Mouse (Mus musculus): ENCODE data around the gene Pomc. TPM values are rescaled to one million over a fixed set of nuclear protein-coding genes. Genes with fewer than 3 reads are reported as not detected.
"Not testable (repeated sequence)": the region's sequence is repeated elsewhere in the genome, so short reads cannot be mapped to it uniquely, and the experiment has no call there.

The Pomc gene
- polyA plus RNA-seq, 1 experiment from 2014 or later, result 1.2 TPM

DNA sequence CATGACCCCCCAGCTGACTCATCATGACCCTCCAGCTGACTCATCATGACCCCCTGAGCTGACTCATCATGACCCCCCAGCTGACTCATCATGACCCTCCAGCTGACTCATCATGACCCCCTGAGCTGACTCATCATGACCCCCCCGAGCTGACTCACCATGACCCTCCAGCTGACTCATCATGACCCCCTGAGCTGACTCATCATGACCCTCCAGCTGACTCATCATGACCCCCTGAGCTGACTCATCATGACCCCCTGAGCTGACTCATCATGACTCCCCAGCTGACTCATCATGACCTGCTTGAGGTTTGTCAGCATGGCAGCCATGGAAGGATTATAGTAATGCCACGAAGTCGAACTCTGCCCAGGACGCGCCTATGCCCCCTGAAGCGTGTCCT lies 18.4 kb downstream of the Pomc start:
- ATAC-seq (replicated peaks; ENCODE audit: insufficient number of reproducible peaks, insufficient read depth, low FRiP score, low read depth); H3K4me1 ChIP-seq (replicated peaks); H3K9ac ChIP-seq; H3K9me3 ChIP-seq (replicated peaks); H3K4me3 ChIP-seq; H3K27me3 ChIP-seq; H3K27ac ChIP-seq; H3K4me2 ChIP-seq: not testable (repeated sequence)
- 95% methylated on average over 6 of the region's 6 CpGs for WGBS
- H3K36me3 ChIP-seq, result peaks cover 13% of the 10 kb centered on the region

GRCm38 (mm10) chr12:3980991-3981349 lies 26.2 kb downstream of the Pomc start:
- Histone ChIP-seq H3K9ac (0 out of 2 replicates have a peak overlapping the region, but pooled peaks have one; percentile 52), H3K27ac (no peak overlapping the region), H3K4me1 (replicated peaks) (peaks cover 23% of the 10 kb centered on the region), H3K27me3 (peaks cover 6% of the 10 kb centered on the region; the same call in 1 of the 2 replicates), H3K36me3 (peaks cover 5% of the 10 kb centered on the region; the same call in 1 of the 2 replicates), H3K9me3 (replicated peaks) (no peaks in the 10 kb centered on the region), H3K4me3 (peak overlapping the region; percentile 55), H3K4me2 (peak overlapping the region; percentile 93)
- no peak for ATAC-seq (replicated peaks; ENCODE audit: insufficient number of reproducible peaks, insufficient read depth, low FRiP score, low read depth)
- 66% methylated on average over 1 of the region's 1 CpGs for WGBS

GRCm38 (mm10) chr12:3981350-3982131 lies 26.8 kb downstream of the Pomc start:
- WGBS, result under 1% methylated on average over 41 of the region's 41 CpGs
- Histone ChIP-seq H3K9me3 (replicated peaks) (no peaks in the 10 kb centered on the region), H3K4me1 (replicated peaks) (peaks cover 23% of the 10 kb centered on the region), H3K4me3 (peak overlapping the region; percentile 55), H3K9ac (peak overlapping the region; percentile 52), H3K4me2 (peak overlapping the region; percentile 93), H3K36me3 (peaks cover 3% of the 10 kb centered on the region; the same call in 1 of the 2 replicates), H3K27me3 (peaks cover 6% of the 10 kb centered on the region; the same call in 1 of the 2 replicates), H3K27ac (peak overlapping the region; percentile 38; the same call in 1 of the 2 replicates)
- peak; percentile 91 for ATAC-seq (replicated peaks; ENCODE audit: insufficient number of reproducible peaks, insufficient read depth, low FRiP score, low read depth)

- H3K36me3 ChIP-seq, result no peaks in the 10 kb centered on the region; the same call in 1 of the 2 replicates
- H3K4me1 ChIP-seq (replicated peaks), result peaks cover 23% of the 10 kb centered on the region
- WGBS, result 23% methylated on average over 6 of the region's 6 CpGs
- peaks cover 6% of the 10 kb centered on the region; the same call in 1 of the 2 replicates for H3K27me3 ChIP-seq
- no peak overlapping the region for H3K27ac ChIP-seq
- ATAC-seq (replicated peaks; ENCODE audit: insufficient number of reproducible peaks, insufficient read depth, low FRiP score, low read depth), result no peak
- H3K9ac ChIP-seq, result peak overlapping the region; percentile 52; the same call in 1 of the 2 replicates
- peak overlapping the region; percentile 93 for H3K4me2 ChIP-seq
- H3K4me3 ChIP-seq, result peak overlapping the region; percentile 55
- no peaks in the 10 kb centered on the region for H3K9me3 ChIP-seq (replicated peaks)
Observed at GRCm38 (mm10) chr12:3982257-3982656, 27.5 kb downstream of the Pomc start.

DNA sequence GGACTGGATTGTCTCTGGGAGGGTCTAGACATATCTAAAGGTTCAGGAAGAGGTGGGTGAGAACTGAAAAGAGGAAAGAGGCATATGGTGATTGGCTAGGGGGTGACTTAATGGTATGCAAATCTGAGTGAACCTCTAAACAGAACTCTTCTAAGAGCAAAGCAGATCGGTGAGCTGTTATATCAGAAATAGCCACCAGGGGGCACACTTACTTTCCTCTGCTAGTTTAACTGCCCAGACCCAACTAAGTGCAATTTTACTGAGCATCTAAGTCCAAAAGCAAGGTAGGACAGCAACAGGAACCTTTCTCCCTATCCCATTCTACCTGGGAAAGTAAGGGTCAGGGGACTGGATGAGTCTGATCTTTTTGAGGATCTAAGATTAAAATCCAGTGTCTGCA lies 29.0 kb downstream of the Pomc start:
- H3K9ac ChIP-seq, result no peak overlapping the region
- H3K27me3 ChIP-seq, result peaks cover 6% of the 10 kb centered on the region; the same call in 1 of the 2 replicates
- no peak for ATAC-seq (replicated peaks; ENCODE audit: insufficient number of reproducible peaks, insufficient read depth, low FRiP score, low read depth)
- H3K4me2 ChIP-seq, result no peak overlapping the region
- H3K4me3 ChIP-seq, result no peak overlapping the region
- H3K27ac ChIP-seq, result no peak overlapping the region
- H3K36me3 ChIP-seq, result no peaks in the 10 kb centered on the region
- peaks cover 23% of the 10 kb centered on the region for H3K4me1 ChIP-seq (replicated peaks)
- H3K9me3 ChIP-seq (replicated peaks), result no peaks in the 10 kb centered on the region
- 0% methylated on average over 1 of the region's 1 CpGs for WGBS

GRCm38 (mm10) chr12:3984446-3984845 lies 29.7 kb downstream of the Pomc start:
- Histone ChIP-seq H3K4me3 (no peak overlapping the region), H3K9ac (no peak overlapping the region), H3K27me3 (peaks cover 6% of the 10 kb centered on the region; the same call in 1 of the 2 replicates), H3K4me2 (no peak overlapping the region), H3K36me3 (no peaks in the 10 kb centered on the region), H3K27ac (no peak overlapping the region), H3K9me3 (replicated peaks) (no peaks in the 10 kb centered on the region), H3K4me1 (replicated peaks) (peaks cover 23% of the 10 kb centered on the region)
- no peak for ATAC-seq (replicated peaks; ENCODE audit: insufficient number of reproducible peaks, insufficient read depth, low FRiP score, low read depth)
- 66% methylated on average over 9 of the region's 9 CpGs for WGBS

DNA sequence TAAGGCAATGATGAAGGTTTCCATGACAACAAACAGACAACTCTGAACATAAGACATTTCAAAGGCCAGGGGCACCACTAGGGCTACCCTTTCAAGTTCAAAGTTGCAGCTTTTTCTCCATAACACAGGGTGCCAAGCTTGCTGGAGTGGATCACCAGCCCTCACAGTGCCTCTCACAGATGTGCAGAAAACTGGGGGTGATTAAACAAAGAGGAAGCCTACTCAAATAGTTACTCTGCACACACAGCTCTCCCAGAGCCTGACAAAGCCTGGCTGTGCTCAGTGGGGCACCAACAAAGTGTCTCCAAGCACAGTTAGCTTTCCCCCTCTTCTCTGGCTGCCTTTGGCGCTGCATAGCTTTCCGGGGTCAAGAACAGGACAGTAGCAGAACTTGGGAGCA lies 35.2 kb downstream of the Pomc start:
- no peak overlapping the region for H3K4me3 ChIP-seq
- no peak overlapping the region for H3K27ac ChIP-seq
- no peak overlapping the region for H3K9ac ChIP-seq
- H3K4me2 ChIP-seq, result no peak overlapping the region
- H3K9me3 ChIP-seq (replicated peaks), result no peaks in the 10 kb centered on the region
- no peak for ATAC-seq (replicated peaks; ENCODE audit: insufficient number of reproducible peaks, insufficient read depth, low FRiP score, low read depth)
- WGBS, result 40% methylated on average over 2 of the region's 2 CpGs
- no peaks in the 10 kb centered on the region for H3K36me3 ChIP-seq
- peaks cover 5% of the 10 kb centered on the region; the same call in 1 of the 2 replicates for H3K4me1 ChIP-seq (replicated peaks)
- no peaks in the 10 kb centered on the region for H3K27me3 ChIP-seq

DNA sequence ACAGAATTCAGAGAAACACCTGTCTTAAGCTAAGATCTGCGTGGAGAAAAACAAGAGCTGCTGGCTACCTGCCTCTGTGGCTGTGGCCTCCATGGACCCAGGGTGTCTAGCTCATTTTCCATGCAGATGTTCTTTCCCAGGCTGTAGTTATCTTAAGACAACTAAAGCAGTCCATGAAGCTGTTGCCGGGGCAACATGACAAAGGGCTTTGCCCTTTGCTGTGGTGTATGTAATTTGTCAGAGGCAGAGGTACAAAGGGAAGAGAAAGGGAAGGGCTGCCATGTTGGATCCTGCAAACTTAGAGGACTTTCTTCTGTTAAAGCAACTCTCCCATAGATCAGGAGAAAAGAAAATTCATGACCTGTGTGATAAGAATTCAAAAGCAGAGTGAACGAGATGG lies 36.3 kb downstream of the Pomc start:
- Histone ChIP-seq H3K4me3 (no peak overlapping the region), H3K27me3 (no peaks in the 10 kb centered on the region), H3K4me1 (replicated peaks) (peaks cover 5% of the 10 kb centered on the region; the same call in 1 of the 2 replicates), H3K4me2 (no peak overlapping the region), H3K36me3 (no peaks in the 10 kb centered on the region), H3K9ac (no peak overlapping the region), H3K27ac (no peak overlapping the region), H3K9me3 (replicated peaks) (no peaks in the 10 kb centered on the region)
- no peak for ATAC-seq (replicated peaks; ENCODE audit: insufficient number of reproducible peaks, insufficient read depth, low FRiP score, low read depth)
- WGBS, result 75% methylated on average over 3 of the region's 3 CpGs

GRCm38 (mm10) chr12:3996749-3997148 lies 42.0 kb downstream of the Pomc start:
- H3K4me3 ChIP-seq, result no peak overlapping the region
- no peaks in the 10 kb centered on the region for H3K9me3 ChIP-seq (replicated peaks)
- WGBS, result 83% methylated on average over 9 of the region's 9 CpGs
- ATAC-seq (replicated peaks; ENCODE audit: insufficient number of reproducible peaks, insufficient read depth, low FRiP score, low read depth), result no peak
- no peak overlapping the region for H3K27ac ChIP-seq
- H3K4me1 ChIP-seq (replicated peaks), result no peaks in the 10 kb centered on the region
- H3K9ac ChIP-seq, result no peak overlapping the region
- no peaks in the 10 kb centered on the region for H3K27me3 ChIP-seq
- H3K4me2 ChIP-seq, result no peak overlapping the region
- H3K36me3 ChIP-seq, result no peaks in the 10 kb centered on the region

- Histone ChIP-seq H3K9ac (no peak overlapping the region), H3K4me2 (no peak overlapping the region), H3K36me3 (no peaks in the 10 kb centered on the region), H3K9me3 (replicated peaks) (no peaks in the 10 kb centered on the region), H3K4me3 (no peak overlapping the region), H3K27me3 (no peaks in the 10 kb centered on the region), H3K4me1 (replicated peaks) (no peaks in the 10 kb centered on the region; the same call in 1 of the 2 replicates), H3K27ac (no peak overlapping the region)
- ATAC-seq (replicated peaks; ENCODE audit: insufficient number of reproducible peaks, insufficient read depth, low FRiP score, low read depth), result no peak
- 80% methylated on average over 5 of the region's 5 CpGs for WGBS
Observed at GRCm38 (mm10) chr12:4000406-4000805, 45.7 kb downstream of the Pomc start.

GRCm38 (mm10) chr12:4004648-4005047 lies 49.9 kb downstream of the Pomc start:
- Histone ChIP-seq H3K36me3 (no peaks in the 10 kb centered on the region), H3K27ac (no peak overlapping the region), H3K9me3 (replicated peaks) (no peaks in the 10 kb centered on the region), H3K9ac (no peak overlapping the region), H3K4me3 (no peak overlapping the region), H3K4me1 (replicated peaks) (peaks cover 32% of the 10 kb centered on the region), H3K4me2 (no peak overlapping the region), H3K27me3 (no peaks in the 10 kb centered on the region)
- no peak for ATAC-seq (replicated peaks; ENCODE audit: insufficient number of reproducible peaks, insufficient read depth, low FRiP score, low read depth)
- WGBS, result 39% methylated on average over 6 of the region's 6 CpGs

- no peaks in the 10 kb centered on the region for H3K27me3 ChIP-seq
- ATAC-seq (replicated peaks; ENCODE audit: insufficient number of reproducible peaks, insufficient read depth, low FRiP score, low read depth), result no peak
- H3K27ac ChIP-seq, result peak overlapping the region; percentile 66; the same call in 1 of the 2 replicates
- H3K36me3 ChIP-seq, result no peaks in the 10 kb centered on the region
- H3K4me1 ChIP-seq (replicated peaks), result peaks cover 34% of the 10 kb centered on the region
- no peak overlapping the region for H3K4me3 ChIP-seq
- no peak overlapping the region for H3K9ac ChIP-seq
- no peaks in the 10 kb centered on the region for H3K9me3 ChIP-seq (replicated peaks)
- WGBS, result 54% methylated on average over 7 of the region's 7 CpGs
- no peak overlapping the region for H3K4me2 ChIP-seq
Observed at GRCm38 (mm10) chr12:4006079-4006478, 51.3 kb downstream of the Pomc start.
